ENCODE assay signal across 14 mouse cellular contexts in the genomic region with DNA sequence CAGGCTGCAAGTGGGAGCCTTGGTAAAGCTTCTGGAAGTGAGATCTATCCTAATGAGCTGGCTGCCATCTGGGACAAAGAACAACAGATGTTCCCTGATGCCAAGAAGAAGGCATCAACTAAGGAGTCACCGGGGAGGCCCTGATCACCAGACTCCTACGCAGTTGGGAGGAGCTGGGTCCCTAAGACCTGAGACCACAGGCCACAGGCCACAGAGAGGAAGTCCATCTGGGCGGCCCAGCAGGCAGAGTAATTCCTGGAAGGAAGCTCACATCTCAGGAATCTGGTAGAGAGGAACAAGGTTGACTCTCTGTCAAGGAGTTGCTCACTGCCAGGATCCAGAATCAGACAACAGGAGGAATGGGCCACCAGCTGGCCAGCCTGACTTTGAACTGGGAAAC. TPM values are rescaled to one million over a fixed set of nuclear protein-coding genes. Genes with fewer than 3 reads are reported as not detected.
DNase-seq lines count a peak whose midpoint lies in the region; ATAC-seq and TF ChIP-seq lines count a peak whose summit lies in the region.
"Had no signal": no experiment of that assay in that cellular context is flagged by ENCODE, and none has a peak within 500 bp of the region (broad histone marks: within the 10 kb centered on the region; RNA-seq: fewer than 3 reads in every experiment).

No protein-coding gene starts in this region.

- DNase-seq in layer of hippocampus, adult 2 months (ENCODE audit: low spot score in 2 of 2) = peak; percentile 41 to 55
- DNase-seq in layer of hippocampus, postnatal 25 days (ENCODE audit: extremely low spot score in 1 of 2, low spot score in 1 of 2) = no peak
- DNase-seq in heart, postnatal 4 days = peak; percentile 50
- no peak for DNase-seq in midbrain, embryonic 11.5 days (ENCODE audit: low spot score, missing footprints)
- DNase-seq in hindbrain, postnatal 0 days (ENCODE audit: low spot score) = no peak
- DNase-seq: gastrocnemius, postnatal 10 days; retina, postnatal 1 day had no signal

- TF ChIP-seq CTCF in layer of hippocampus, adult 2 months (conservative IDR thresholded peaks at IDR 0.05) = no peak
- no peak for TF ChIP-seq CTCF in hindbrain, postnatal 0 days (IDR thresholded peaks at IDR 0.05; ENCODE audit: low read depth)

- H3K4me2 ChIP-seq in midbrain, embryonic 11.5 days = no peak overlapping the region
- H3K4me2 ChIP-seq in hindbrain, postnatal 0 days (ENCODE audit: low read depth, low read length) = no peak overlapping the region

- 85% methylated on average over 3 of the region's 3 CpGs for WGBS in midbrain, embryonic 11.5 days
- WGBS in hindbrain, postnatal 0 days = 64% methylated on average over 3 of the region's 3 CpGs

- H3K27me3 ChIP-seq in midbrain, embryonic 11.5 days (ENCODE audit: control insufficient read depth, insufficient read depth, low read length) = no peaks in the 10 kb centered on the region
- no peaks in the 10 kb centered on the region for H3K27me3 ChIP-seq in hindbrain, postnatal 0 days (ENCODE audit: insufficient read depth, low read length)

- peak; percentile 79 for ATAC-seq in common myeloid progenitor, adult 5-6 weeks (replicated peaks; ENCODE audit: low read depth, poor library complexity, severe bottlenecking)
- 0 out of 2 replicates have a peak, but pooled peaks have one; percentile 30 for ATAC-seq in megakaryocyte, adult 5-6 weeks (ENCODE audit: poor library complexity, severe bottlenecking)
- ATAC-seq in midbrain, embryonic 11.5 days (ENCODE audit: low FRiP score) = no peak
- ATAC-seq in hindbrain, postnatal 0 days = no peak

- H3K4me3 ChIP-seq in layer of hippocampus, adult 2 months = no peak overlapping the region
- no peak overlapping the region for H3K4me3 ChIP-seq in midbrain, embryonic 11.5 days (ENCODE audit: low read depth, low read length)
- no peak overlapping the region for H3K4me3 ChIP-seq in hindbrain, postnatal 0 days (ENCODE audit: low read length)

- H3K9ac ChIP-seq in midbrain, embryonic 11.5 days (ENCODE audit: low read length) = no peak overlapping the region
- H3K9ac ChIP-seq in hindbrain, postnatal 0 days (replicated peaks; ENCODE audit: low read length) = no peak overlapping the region

- H3K27ac ChIP-seq in layer of hippocampus, adult 2 months = peak overlapping the region; percentile 18; the same call in 1 of the 2 replicates
- no peak overlapping the region for H3K27ac ChIP-seq in midbrain, embryonic 11.5 days (ENCODE audit: low read depth, low read length)
- no peak overlapping the region for H3K27ac ChIP-seq in hindbrain, postnatal 0 days

- H3K36me3 ChIP-seq in midbrain, embryonic 11.5 days (ENCODE audit: control insufficient read depth, insufficient read depth, low read length) = no peaks in the 10 kb centered on the region
- H3K36me3 ChIP-seq in hindbrain, postnatal 0 days (ENCODE audit: insufficient read depth, low read length) = no peaks in the 10 kb centered on the region

- H3K4me1 ChIP-seq in midbrain, embryonic 11.5 days (ENCODE audit: control insufficient read depth, insufficient read depth, low read length) = peaks cover 16% of the 10 kb centered on the region
- peaks cover 9% of the 10 kb centered on the region for H3K4me1 ChIP-seq in hindbrain, postnatal 0 days (ENCODE audit: insufficient read depth, low read length)

- H3K9me3 ChIP-seq in midbrain, embryonic 11.5 days (ENCODE audit: control insufficient read depth, low read length) = no peaks in the 10 kb centered on the region
- H3K9me3 ChIP-seq in hindbrain, postnatal 0 days (ENCODE audit: low read length) = no peaks in the 10 kb centered on the region

RNA-seq across cellular contexts. Expression of a gene that starts 2.9 kb away (rescaled TPM):
- total RNA-seq in layer of hippocampus, adult 2 months (2021) = 1 to 10 TPM; 9.1 to 9.5 TPM
- total RNA-seq in layer of hippocampus, postnatal 25 days (2021) = 1 to 10 TPM; 6.5 to 8.6 TPM
- total RNA-seq in common myeloid progenitor, adult 5-6 weeks (2017) = 0.92 and 0.96 TPM in 2 replicates
- 10 to 100 TPM; 40.3 to 40.6 TPM for total RNA-seq in heart, postnatal 4 days (2021)
- total RNA-seq in megakaryocyte, adult 5-6 weeks (2015) = not detected in 2 replicates
- not detected in 2 replicates for total RNA-seq in megakaryocyte, adult 5-6 weeks (2017)
- polyA plus RNA-seq in midbrain, embryonic 11.5 days (2014; fragmentation: Nextera tagmentation; extraction: Ambion mirVana) = 2.9 and 3.3 TPM in 2 replicates
- 7.2 and 11.2 TPM in 2 replicates for total RNA-seq in hindbrain, postnatal 0 days (2014; rRNA removed)
- polyA plus RNA-seq in hindbrain, postnatal 0 days (2015; fragmentation: Nextera tagmentation; extraction: Ambion mirVana) = 3.3 and 3.7 TPM in 2 replicates

RNA-seq across cellular contexts. Expression of a gene that starts 9.1 kb away (rescaled TPM):
- total RNA-seq in layer of hippocampus, adult 2 months (2021) = not detected
- total RNA-seq in layer of hippocampus, postnatal 25 days (2021) = not detected
- total RNA-seq in common myeloid progenitor, adult 5-6 weeks (2017) = not detected in 2 replicates
- total RNA-seq in heart, postnatal 4 days (2021) = not detected
- total RNA-seq in megakaryocyte, adult 5-6 weeks (2015) = not detected in 2 replicates
- total RNA-seq in megakaryocyte, adult 5-6 weeks (2017) = not detected in 2 replicates
- polyA plus RNA-seq in midbrain, embryonic 11.5 days (2014; fragmentation: Nextera tagmentation; extraction: Ambion mirVana) = not detected in 2 replicates
- not detected in 2 replicates for total RNA-seq in hindbrain, postnatal 0 days (2014; rRNA removed)
- polyA plus RNA-seq in hindbrain, postnatal 0 days (2015; fragmentation: Nextera tagmentation; extraction: Ambion mirVana) = not detected in 2 replicates
- total RNA-seq: gastrocnemius, postnatal 10 days; left cerebral cortex, postnatal 10 days had no signal
- polyA plus RNA-seq: brain, embryonic 14.5 days; cortical plate, adult 2 months; liver, embryonic 16.5 days; urinary bladder, adult 2 months had no signal

RNA-seq across cellular contexts. Expression of a gene that starts 35.7 kb away (rescaled TPM):
- total RNA-seq in layer of hippocampus, adult 2 months (2021) = 10 to 100 TPM; 46.0 to 46.7 TPM
- 10 to 100 TPM; 55.5 to 66.7 TPM for total RNA-seq in layer of hippocampus, postnatal 25 days (2021)
- 29.2 and 30.8 TPM in 2 replicates for total RNA-seq in common myeloid progenitor, adult 5-6 weeks (2017)
- 10 to 100 TPM; 23.4 to 26.0 TPM for total RNA-seq in heart, postnatal 4 days (2021)
- 21.5 and 31.3 TPM in 2 replicates for total RNA-seq in megakaryocyte, adult 5-6 weeks (2015)
- total RNA-seq in megakaryocyte, adult 5-6 weeks (2017) = 15.5 and 22.7 TPM in 2 replicates
- 112 and 122 TPM in 2 replicates for polyA plus RNA-seq in midbrain, embryonic 11.5 days (2014; fragmentation: Nextera tagmentation; extraction: Ambion mirVana)
- total RNA-seq in hindbrain, postnatal 0 days (2014; rRNA removed) = 155 and 157 TPM in 2 replicates
- polyA plus RNA-seq in hindbrain, postnatal 0 days (2015; fragmentation: Nextera tagmentation; extraction: Ambion mirVana) = 76.0 and 79.3 TPM in 2 replicates

RNA-seq across cellular contexts. Expression of a gene that starts 37.6 kb away (rescaled TPM):
- under 1 TPM; 0.20 to 0.46 TPM for total RNA-seq in layer of hippocampus, adult 2 months (2021)
- under 1 TPM; 0.22 to 0.31 TPM for total RNA-seq in layer of hippocampus, postnatal 25 days (2021)
- total RNA-seq in common myeloid progenitor, adult 5-6 weeks (2017) = under 0.01 TPM in 1 of 2 replicates, not detected in the other
- total RNA-seq in heart, postnatal 4 days (2021) = under 1 TPM; 0.52 to 0.79 TPM
- total RNA-seq in megakaryocyte, adult 5-6 weeks (2015) = 2.3 and 4.2 TPM in 2 replicates
- total RNA-seq in megakaryocyte, adult 5-6 weeks (2017) = 1.1 and 1.5 TPM in 2 replicates
- polyA plus RNA-seq in midbrain, embryonic 11.5 days (2014; fragmentation: Nextera tagmentation; extraction: Ambion mirVana) = 0.10 TPM in 2 replicates
- total RNA-seq in hindbrain, postnatal 0 days (2014; rRNA removed) = 0.75 and 0.99 TPM in 2 replicates
- 0.19 and 0.28 TPM in 2 replicates for polyA plus RNA-seq in hindbrain, postnatal 0 days (2015; fragmentation: Nextera tagmentation; extraction: Ambion mirVana)

RNA-seq across cellular contexts. Expression of a gene that starts 55.7 kb away (rescaled TPM):
- total RNA-seq in layer of hippocampus, adult 2 months (2021) = 10 to 100 TPM; 72.3 to 78.8 TPM
- total RNA-seq in layer of hippocampus, postnatal 25 days (2021) = 10 to 100 TPM; 84.8 to 92.4 TPM
- total RNA-seq in common myeloid progenitor, adult 5-6 weeks (2017) = 17.6 and 18.7 TPM in 2 replicates
- total RNA-seq in heart, postnatal 4 days (2021) = 10 to 100 TPM; 76.5 to 78.4 TPM
- total RNA-seq in megakaryocyte, adult 5-6 weeks (2015) = 7.7 and 8.7 TPM in 2 replicates
- total RNA-seq in megakaryocyte, adult 5-6 weeks (2017) = 15.6 and 16.8 TPM in 2 replicates
- 8.7 and 9.5 TPM in 2 replicates for polyA plus RNA-seq in midbrain, embryonic 11.5 days (2014; fragmentation: Nextera tagmentation; extraction: Ambion mirVana)
- 106 and 112 TPM in 2 replicates for total RNA-seq in hindbrain, postnatal 0 days (2014; rRNA removed)
- polyA plus RNA-seq in hindbrain, postnatal 0 days (2015; fragmentation: Nextera tagmentation; extraction: Ambion mirVana) = 12.8 and 14.4 TPM in 2 replicates

Comparison
In these comparisons a context has a peak if more than half of its experiments do, and no peak if none do; other contexts are left out.
1. DNase-seq: peak in layer of hippocampus, adult 2 months (2 of 2) and heart, postnatal 4 days (single experiment); none in layer of hippocampus, postnatal 25 days (0 of 2), midbrain, embryonic 11.5 days (single experiment) and hindbrain, postnatal 0 days (single experiment).
2. ATAC-seq: peak in common myeloid progenitor, adult 5-6 weeks (single experiment) and megakaryocyte, adult 5-6 weeks (single experiment); none in midbrain, embryonic 11.5 days (single experiment) and hindbrain, postnatal 0 days (single experiment).